Mouse (Mus musculus): ENCODE data around the gene Rcor2. TPM values are rescaled to one million over a fixed set of nuclear protein-coding genes. Genes with fewer than 3 reads are reported as not detected.

Rcor2 gene
- total RNA-seq, 1 experiment, result 161 TPM

DNA sequence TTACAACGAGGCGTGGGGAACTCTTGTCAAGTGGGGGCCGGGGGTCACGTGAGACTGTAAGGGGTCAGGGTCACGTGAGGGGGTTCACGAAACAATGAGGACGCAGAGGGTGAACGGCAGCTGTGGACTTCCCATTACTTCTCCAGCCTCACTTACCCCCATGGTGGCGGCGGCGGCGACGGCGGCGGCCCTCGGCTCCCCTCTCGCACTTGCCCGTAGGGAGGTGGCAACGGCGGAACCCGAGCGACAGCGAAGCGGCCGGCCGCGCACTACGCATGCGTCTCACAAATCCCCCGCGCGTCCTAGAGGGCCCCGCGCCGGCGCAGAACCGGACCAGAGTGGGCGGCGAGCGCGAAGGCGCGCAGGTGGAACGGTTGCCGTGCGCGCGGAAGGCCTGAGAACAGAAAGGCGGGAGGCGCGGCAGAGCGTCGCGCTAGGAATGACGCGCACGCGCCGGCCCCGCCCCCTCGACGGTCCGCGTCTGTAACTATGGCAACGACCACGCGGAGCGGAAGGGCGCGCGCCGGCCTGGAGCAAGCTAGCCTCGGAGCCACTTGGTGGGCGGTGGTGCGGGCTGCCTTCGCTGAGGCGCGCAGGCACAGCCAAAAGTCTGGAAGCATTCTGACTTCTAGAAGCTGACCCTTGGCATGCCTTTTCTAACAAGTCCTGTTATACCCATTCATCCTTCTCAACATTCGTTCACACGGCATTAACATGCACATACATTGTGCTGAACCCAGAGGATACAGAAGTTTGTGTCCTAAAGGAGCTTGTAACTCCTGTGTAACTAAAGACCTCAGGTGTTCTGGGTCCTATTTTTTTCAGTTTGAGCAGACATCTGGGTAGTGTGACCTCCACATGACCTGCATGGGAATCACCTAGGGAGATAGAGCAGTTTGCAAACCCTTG is 26.1 kb upstream of the Rcor2 start, which contains the start of gene Naa40:
Gene Naa40, minus strand, starts transcription at position 402 of the 909 bp plus-strand sequence.
- peak; percentile 79 for DNase-seq (ENCODE audit: low read depth, low spot score)
- peak within 1 kb of the TSS; percentile 78 to 93 for H3K4me3 ChIP-seq (ENCODE audit: insufficient read depth in 1 of 2, low read depth in 1 of 2, low read length in 2 of 2, poor library complexity in 1 of 2, severe bottlenecking in 1 of 2)
- H3K4me1 ChIP-seq (ENCODE audit: control insufficient read depth in 2 of 2, insufficient read depth in 2 of 2, low read length in 2 of 2, poor library complexity in 1 of 2), result peaks cover 0 to 5% of the 10 kb centered on the region in 2 experiments; a peak in 2 of 4 replicates
- peaks cover 12% of the 10 kb centered on the region for H3K36me3 ChIP-seq (ENCODE audit: control insufficient read depth, insufficient read depth, low read length, poor library complexity, severe bottlenecking)
- peak within 1 kb of the TSS; percentile 86 for H3K27ac ChIP-seq (ENCODE audit: insufficient read depth, low read depth, low read length, poor library complexity, severe bottlenecking)
- TF ChIP-seq ZNF384 (IDR thresholded peaks at IDR 0.05; ENCODE audit: low read depth, low read length) (0 out of 2 replicates have a peak, but pooled peaks have one; percentile 9), HCFC1 (IDR thresholded peaks at IDR 0.05; ENCODE audit: borderline replicate concordance, insufficient read depth, low read length) (peak; percentile 82), CHD2 (IDR thresholded peaks at IDR 0.05; ENCODE audit: low read depth, low read length) (no peak), MAFK (IDR thresholded peaks at IDR 0.05; ENCODE audit: insufficient read depth, low read depth, low read length) (no peak)
- no peaks in the 10 kb centered on the region for H3K9me3 ChIP-seq (ENCODE audit: control insufficient read depth, insufficient read depth, low read depth, low read length)
- in situ Hi-C loops (cut with MboI; ENCODE audit: low sequenced_read_pairs in 2 of 2, unreplicated experiment in 2 of 2), result no loop called here
- H3K9ac ChIP-seq (ENCODE audit: insufficient read depth, low read depth, low read length, poor library complexity, severe bottlenecking), result peak within 1 kb of the TSS; percentile 96

DNA sequence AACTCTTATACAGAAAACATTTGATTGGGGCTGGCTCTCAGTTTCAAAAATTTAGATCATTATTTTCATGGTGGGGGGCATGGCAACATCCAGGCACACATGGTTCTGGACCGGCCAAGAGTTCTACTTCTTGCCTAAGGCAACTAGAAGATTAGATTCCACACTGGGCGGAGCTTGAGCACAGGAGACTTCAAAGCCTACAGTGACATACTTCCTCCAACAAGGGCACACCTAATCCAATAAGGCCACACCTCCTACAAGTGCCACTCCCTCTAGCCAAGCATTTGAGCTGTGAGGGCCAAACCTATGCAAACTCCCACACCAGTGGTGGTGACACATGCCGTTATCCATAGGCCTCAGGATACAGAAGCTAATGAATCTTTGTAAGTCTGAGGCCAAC is 21.1 kb upstream of the Rcor2 start:
- Histone ChIP-seq H3K4me3 (ENCODE audit: insufficient read depth in 1 of 2, low read depth in 1 of 2, low read length in 2 of 2, poor library complexity in 1 of 2, severe bottlenecking in 1 of 2) (no peak overlapping the region), H3K36me3 (ENCODE audit: control insufficient read depth, insufficient read depth, low read length, poor library complexity, severe bottlenecking) (no peaks in the 10 kb centered on the region), H3K27ac (ENCODE audit: insufficient read depth, low read depth, low read length, poor library complexity, severe bottlenecking) (no peak overlapping the region), H3K4me1 (ENCODE audit: control insufficient read depth in 2 of 2, insufficient read depth in 2 of 2, low read length in 2 of 2, poor library complexity in 1 of 2) (peaks cover 0 to 6% of the 10 kb centered on the region in 2 experiments; a peak in 2 of 4 replicates), H3K9ac (ENCODE audit: insufficient read depth, low read depth, low read length, poor library complexity, severe bottlenecking) (no peak overlapping the region), H3K9me3 (ENCODE audit: control insufficient read depth, insufficient read depth, low read depth, low read length) (no peaks in the 10 kb centered on the region)
- in situ Hi-C loops (cut with MboI; ENCODE audit: low sequenced_read_pairs in 2 of 2, unreplicated experiment in 2 of 2), result no loop called here
- peak; percentile 67 for DNase-seq (ENCODE audit: low read depth, low spot score)
- TF ChIP-seq HCFC1 (IDR thresholded peaks at IDR 0.05; ENCODE audit: borderline replicate concordance, insufficient read depth, low read length), result no peak
- no peak for TF ChIP-seq ZC3H11A (IDR thresholded peaks at IDR 0.05; ENCODE audit: borderline replicate concordance, low read depth, low read length)
- no peak for TF ChIP-seq CHD2 (IDR thresholded peaks at IDR 0.05; ENCODE audit: low read depth, low read length)
- no peak for TF ChIP-seq MAFK (IDR thresholded peaks at IDR 0.05; ENCODE audit: insufficient read depth, low read depth, low read length)
- TF ChIP-seq ZNF384 (IDR thresholded peaks at IDR 0.05; ENCODE audit: low read depth, low read length), result no peak

DNA sequence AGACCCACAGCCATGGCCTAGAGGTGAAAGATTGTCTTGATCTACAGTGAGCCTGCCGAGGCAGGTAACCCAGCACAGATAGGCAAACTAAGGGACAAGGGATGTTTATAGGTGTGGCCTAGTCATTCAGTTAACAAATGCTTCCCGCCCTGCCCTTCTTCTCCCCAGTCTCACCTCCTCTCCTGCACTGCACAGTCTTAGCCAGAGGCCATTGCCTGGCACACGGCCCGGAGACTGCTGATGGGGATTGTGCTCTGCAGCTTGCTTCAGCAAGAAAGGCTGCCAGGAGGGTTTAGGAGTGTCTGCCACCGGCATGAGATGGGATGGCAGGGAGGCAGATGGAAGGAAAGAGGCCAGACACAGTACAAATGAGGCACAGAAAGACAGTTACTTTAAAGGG is 9.2 kb upstream of the Rcor2 start:
- no peak for TF ChIP-seq MAFK (IDR thresholded peaks at IDR 0.05; ENCODE audit: insufficient read depth, low read depth, low read length)
- TF ChIP-seq ZC3H11A (IDR thresholded peaks at IDR 0.05; ENCODE audit: borderline replicate concordance, low read depth, low read length), result no peak
- TF ChIP-seq ZNF384 (IDR thresholded peaks at IDR 0.05; ENCODE audit: low read depth, low read length), result no peak
- no peak for TF ChIP-seq HCFC1 (IDR thresholded peaks at IDR 0.05; ENCODE audit: borderline replicate concordance, insufficient read depth, low read length)
- TF ChIP-seq CHD2 (IDR thresholded peaks at IDR 0.05; ENCODE audit: low read depth, low read length), result no peak
- DNase-seq (ENCODE audit: low read depth, low spot score), result no peak

DNA sequence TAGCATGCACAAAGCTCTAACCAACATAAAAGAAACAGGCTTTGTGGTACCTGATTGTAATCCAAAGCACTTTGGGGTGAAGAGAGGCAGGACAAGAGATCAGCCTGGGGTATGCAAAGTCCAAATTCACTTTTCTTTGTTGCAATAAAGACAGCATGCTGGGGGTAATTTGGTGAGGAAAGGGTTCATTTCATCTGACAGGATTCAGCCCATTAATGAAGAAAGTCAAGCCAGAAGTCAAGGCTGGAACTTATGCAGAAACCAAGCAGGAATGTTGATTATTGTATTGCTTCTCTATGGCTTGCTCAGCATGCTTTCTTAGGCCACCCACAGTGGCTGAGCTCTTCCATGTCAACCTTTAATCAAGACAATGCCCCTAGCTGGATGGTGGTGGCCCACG is 5.6 kb upstream of the Rcor2 start:
- Histone ChIP-seq H3K4me3 (ENCODE audit: insufficient read depth in 1 of 2, low read depth in 1 of 2, low read length in 2 of 2, poor library complexity in 1 of 2, severe bottlenecking in 1 of 2) (no peak overlapping the region), H3K9me3 (ENCODE audit: control insufficient read depth, insufficient read depth, low read depth, low read length) (no peaks in the 10 kb centered on the region), H3K27ac (ENCODE audit: insufficient read depth, low read depth, low read length, poor library complexity, severe bottlenecking) (peak overlapping the region; percentile 81; the same call in 1 of the 2 replicates), H3K36me3 (ENCODE audit: control insufficient read depth, insufficient read depth, low read length, poor library complexity, severe bottlenecking) (no peaks in the 10 kb centered on the region), H3K9ac (ENCODE audit: insufficient read depth, low read depth, low read length, poor library complexity, severe bottlenecking) (no peak overlapping the region), H3K4me1 (ENCODE audit: control insufficient read depth in 2 of 2, insufficient read depth in 2 of 2, low read length in 2 of 2, poor library complexity in 1 of 2) (peaks cover 11 to 37% of the 10 kb centered on the region in 2 experiments)
- in situ Hi-C loops (cut with MboI; ENCODE audit: low sequenced_read_pairs in 2 of 2, unreplicated experiment in 2 of 2), result no loop called here
- DNase-seq (ENCODE audit: low read depth, low spot score), result peak; percentile 80
- no peak for TF ChIP-seq MAFK (IDR thresholded peaks at IDR 0.05; ENCODE audit: insufficient read depth, low read depth, low read length)
- no peak for TF ChIP-seq ZNF384 (IDR thresholded peaks at IDR 0.05; ENCODE audit: low read depth, low read length)
- TF ChIP-seq CHD2 (IDR thresholded peaks at IDR 0.05; ENCODE audit: low read depth, low read length), result peak; percentile 70

More for the DNA sequence above, 9.2 kb upstream of the Rcor2 start:
- Histone ChIP-seq H3K4me3 (ENCODE audit: insufficient read depth in 1 of 2, low read depth in 1 of 2, low read length in 2 of 2, poor library complexity in 1 of 2, severe bottlenecking in 1 of 2) (peak overlapping the region in 1 of 2 experiments; percentile 7; a peak in 1 of 4 replicates), H3K36me3 (ENCODE audit: control insufficient read depth, insufficient read depth, low read length, poor library complexity, severe bottlenecking) (no peaks in the 10 kb centered on the region), H3K9ac (ENCODE audit: insufficient read depth, low read depth, low read length, poor library complexity, severe bottlenecking) (peak overlapping the region; percentile 69; the same call in 1 of the 2 replicates), H3K27ac (ENCODE audit: insufficient read depth, low read depth, low read length, poor library complexity, severe bottlenecking) (peak overlapping the region; percentile 59; the same call in 1 of the 2 replicates), H3K9me3 (ENCODE audit: control insufficient read depth, insufficient read depth, low read depth, low read length) (no peaks in the 10 kb centered on the region), H3K4me1 (ENCODE audit: control insufficient read depth in 2 of 2, insufficient read depth in 2 of 2, low read length in 2 of 2, poor library complexity in 1 of 2) (peaks cover 6 to 26% of the 10 kb centered on the region in 2 experiments; a peak in 3 of 4 replicates)
- in situ Hi-C loops (cut with MboI; ENCODE audit: low sequenced_read_pairs in 2 of 2, unreplicated experiment in 2 of 2), result no loop called here

All from ES-E14 (cell line).